In the genomic region with DNA sequence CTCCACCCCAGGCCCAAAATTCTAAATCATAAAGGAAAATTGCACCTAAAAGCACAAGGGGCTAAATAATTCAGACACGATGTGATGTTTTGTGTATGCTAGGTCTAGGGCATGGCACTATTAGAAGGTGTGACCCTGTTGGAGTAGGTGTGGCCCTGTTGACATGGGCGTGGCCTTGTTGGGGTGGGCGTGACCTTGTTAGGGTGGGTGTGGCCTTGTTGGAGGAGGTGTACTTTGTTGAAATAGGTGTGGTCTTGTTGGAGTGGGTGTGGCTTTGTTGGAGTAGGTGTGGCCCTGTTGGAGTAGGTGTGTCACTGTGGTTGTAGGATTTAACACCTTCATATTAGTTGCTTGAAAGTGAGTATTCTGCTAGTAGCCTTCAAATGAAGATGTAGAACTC, we compare ENCODE assay signal across 19 mouse cellular contexts.
A peak's percentile ranks its signal among the peaks of the same experiment; 100 is the strongest.
DNase-seq lines count a peak whose midpoint lies in the region; ATAC-seq lines count a peak whose summit lies in the region.
"Had no signal": no experiment of that assay in that cellular context is flagged by ENCODE, and none has a peak within 500 bp of the region (broad histone marks: within the 10 kb centered on the region; RNA-seq: fewer than 3 reads in every experiment).

No protein-coding gene starts in this region.

- peak; percentile 56 for DNase-seq in ES-CJ7 (ENCODE audit: low read depth, low spot score)
- peak; percentile 69 for DNase-seq in R1 (ENCODE audit: low read depth, low spot score)
- DNase-seq in layer of hippocampus, adult 9-10 months (ENCODE audit: low spot score), result no peak
- DNase-seq in frontal cortex, adult 2 months (ENCODE audit: extremely low spot score in 1 of 2, low spot score in 1 of 2), result no peak
- no peak for DNase-seq in spleen, postnatal 4 days (ENCODE audit: low spot score in 2 of 2)
- DNase-seq: adrenal gland, adult 8-10 months; adrenal gland, postnatal 14 days; adrenal gland, postnatal 36 days; cerebellum, adult 11-12 months; cerebellum, adult 2 months; cerebellum, adult 9-10 months; cerebellum, postnatal 10 days; cerebellum, postnatal 25 days; forebrain, postnatal 0 days had no signal

- 0 out of 2 replicates have a peak, but pooled peaks have one; percentile 31 for ATAC-seq in megakaryocyte progenitor cell, adult 5-6 weeks (replicated peaks; ENCODE audit: poor library complexity)
- ATAC-seq: activated CD4-positive, CD25-positive, alpha-beta regulatory T cell, adult 4 months; forebrain, embryonic 13.5 days; forebrain, embryonic 15.5 days; forebrain, postnatal 0 days; Patski had no signal

Comparison
In these comparisons a context has a peak if more than half of its experiments do, and no peak if none do; other contexts are left out.
1. DNase-seq: peak in ES-CJ7 (single experiment) and R1 (single experiment); none in layer of hippocampus, adult 9-10 months (single experiment), frontal cortex, adult 2 months (0 of 2) and spleen, postnatal 4 days (0 of 2).